Mouse (Mus musculus): ENCODE data around the gene Zc3hav1. TPM values are rescaled to one million over a fixed set of nuclear protein-coding genes. Genes with fewer than 3 reads are reported as not detected.
"Not testable (repeated sequence)": the region's sequence is repeated elsewhere in the genome, so short reads cannot be mapped to it uniquely, and the experiment has no call there.

Zc3hav1 gene
- polyA plus RNA-seq, 1 experiment from 2014 or later: 1.7 TPM

GRCm38 (mm10) chr6:38361937-38362336, 7.5 kb upstream of the Zc3hav1 start:
- Histone ChIP-seq H3K4me1 (replicated peaks; ENCODE audit: control insufficient read depth, insufficient read depth, low read length) (no peaks in the 10 kb centered on the region), H3K4me2 (replicated peaks; ENCODE audit: low read depth, low read length) (no peak overlapping the region), H3K27me3 (ENCODE audit: control insufficient read depth, insufficient read depth, low read length) (no peaks in the 10 kb centered on the region; the same call in 1 of the 2 replicates), H3K27ac (ENCODE audit: low read depth, low read length) (no peak overlapping the region), H3K9ac (ENCODE audit: low read depth, low read length) (no peak overlapping the region), H3K9me3 (ENCODE audit: control insufficient read depth, low read length) (no peaks in the 10 kb centered on the region), H3K4me3 (ENCODE audit: low read depth, low read length) (no peak overlapping the region), H3K36me3 (ENCODE audit: control insufficient read depth, insufficient read depth, low read length) (no peaks in the 10 kb centered on the region)
- ATAC-seq (ENCODE audit: low FRiP score): no peak
- WGBS: 77% methylated on average over 1 of the region's 1 CpGs
- DNase-seq (ENCODE audit: low spot score): no peak

DNA sequence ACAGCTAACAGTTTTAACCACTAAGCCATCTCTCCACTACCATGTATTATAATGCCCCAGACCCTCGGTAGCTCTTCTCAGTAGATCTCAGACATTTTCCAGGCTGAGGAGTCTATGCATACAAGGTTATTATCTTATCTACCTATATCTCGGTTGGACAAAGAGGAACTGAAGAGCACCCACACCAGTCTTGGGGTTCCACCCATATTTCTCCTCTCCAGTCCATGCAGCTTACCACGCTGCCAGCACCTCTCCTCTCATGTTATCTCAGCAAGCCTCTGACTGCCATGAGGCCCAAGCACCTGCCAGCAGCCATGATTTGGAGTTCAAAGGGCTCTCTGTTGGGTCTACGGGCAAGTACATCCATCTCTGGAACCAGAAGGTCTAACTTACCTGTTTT, 6.7 kb upstream of the Zc3hav1 start:
- DNase-seq (ENCODE audit: low spot score) (no peak), ATAC-seq (ENCODE audit: low FRiP score) (no peak)
- Histone ChIP-seq H3K9ac (ENCODE audit: low read depth, low read length) (no peak overlapping the region), H3K27me3 (ENCODE audit: control insufficient read depth, insufficient read depth, low read length) (peaks cover 5% of the 10 kb centered on the region), H3K4me2 (replicated peaks; ENCODE audit: low read depth, low read length) (no peak overlapping the region), H3K27ac (ENCODE audit: low read depth, low read length) (no peak overlapping the region), H3K4me3 (ENCODE audit: low read depth, low read length) (no peak overlapping the region), H3K4me1 (replicated peaks; ENCODE audit: control insufficient read depth, insufficient read depth, low read length) (no peaks in the 10 kb centered on the region), H3K36me3 (ENCODE audit: control insufficient read depth, insufficient read depth, low read length) (no peaks in the 10 kb centered on the region), H3K9me3 (ENCODE audit: control insufficient read depth, low read length) (no peaks in the 10 kb centered on the region)
- WGBS: 88% methylated on average over 4 of the region's 4 CpGs

GRCm38 (mm10) chr6:38359736-38360499, 5.5 kb upstream of the Zc3hav1 start:
- no peak overlapping the region for H3K27ac ChIP-seq (ENCODE audit: low read depth, low read length)
- H3K4me2 ChIP-seq (replicated peaks; ENCODE audit: low read depth, low read length): no peak overlapping the region
- H3K36me3 ChIP-seq (ENCODE audit: control insufficient read depth, insufficient read depth, low read length): no peaks in the 10 kb centered on the region
- ATAC-seq (ENCODE audit: low FRiP score): no peak
- 88% methylated on average over 12 of the region's 12 CpGs for WGBS
- H3K27me3 ChIP-seq (ENCODE audit: control insufficient read depth, insufficient read depth, low read length): peaks cover 17% of the 10 kb centered on the region
- no peak overlapping the region for H3K4me3 ChIP-seq (ENCODE audit: low read depth, low read length)
- no peak overlapping the region for H3K9ac ChIP-seq (ENCODE audit: low read depth, low read length)
- H3K9me3 ChIP-seq (ENCODE audit: control insufficient read depth, low read length): no peaks in the 10 kb centered on the region
- no peak for DNase-seq (ENCODE audit: low spot score)
- no peaks in the 10 kb centered on the region for H3K4me1 ChIP-seq (replicated peaks; ENCODE audit: control insufficient read depth, insufficient read depth, low read length)

GRCm38 (mm10) chr6:38359044-38359735, 4.8 kb upstream of the Zc3hav1 start:
- H3K9ac ChIP-seq (ENCODE audit: low read depth, low read length); H3K4me2 ChIP-seq (replicated peaks; ENCODE audit: low read depth, low read length); H3K4me3 ChIP-seq (ENCODE audit: low read depth, low read length); H3K4me1 ChIP-seq (replicated peaks; ENCODE audit: control insufficient read depth, insufficient read depth, low read length); DNase-seq (ENCODE audit: low spot score); ATAC-seq (ENCODE audit: low FRiP score); H3K9me3 ChIP-seq (ENCODE audit: control insufficient read depth, low read length); H3K36me3 ChIP-seq (ENCODE audit: control insufficient read depth, insufficient read depth, low read length); H3K27ac ChIP-seq (ENCODE audit: low read depth, low read length): not testable (repeated sequence)
- 93% methylated on average over 10 of the region's 11 CpGs for WGBS
- H3K27me3 ChIP-seq (ENCODE audit: control insufficient read depth, insufficient read depth, low read length): peaks cover 24% of the 10 kb centered on the region

- ATAC-seq (ENCODE audit: low FRiP score) (no peak), DNase-seq (ENCODE audit: low spot score) (no peak)
- Histone ChIP-seq H3K27ac (ENCODE audit: low read depth, low read length) (no peak overlapping the region), H3K4me2 (replicated peaks; ENCODE audit: low read depth, low read length) (no peak overlapping the region), H3K9me3 (ENCODE audit: control insufficient read depth, low read length) (no peaks in the 10 kb centered on the region), H3K27me3 (ENCODE audit: control insufficient read depth, insufficient read depth, low read length) (peaks cover 31% of the 10 kb centered on the region), H3K4me3 (ENCODE audit: low read depth, low read length) (no peak overlapping the region), H3K36me3 (ENCODE audit: control insufficient read depth, insufficient read depth, low read length) (no peaks in the 10 kb centered on the region), H3K9ac (ENCODE audit: low read depth, low read length) (no peak overlapping the region), H3K4me1 (replicated peaks; ENCODE audit: control insufficient read depth, insufficient read depth, low read length) (0 out of 2 replicates have a peak, but pooled peaks cover 4% of the 10 kb centered on the region)
- 81% methylated on average over 8 of the region's 8 CpGs for WGBS
Measured at GRCm38 (mm10) chr6:38358253-38359027, 4.0 kb upstream of the Zc3hav1 start.

- ATAC-seq (ENCODE audit: low FRiP score) (no peak), DNase-seq (ENCODE audit: low spot score) (no peak)
- Histone ChIP-seq H3K27ac (ENCODE audit: low read depth, low read length) (no peak overlapping the region), H3K4me3 (ENCODE audit: low read depth, low read length) (no peak overlapping the region), H3K9me3 (ENCODE audit: control insufficient read depth, low read length) (no peaks in the 10 kb centered on the region), H3K36me3 (ENCODE audit: control insufficient read depth, insufficient read depth, low read length) (no peaks in the 10 kb centered on the region), H3K27me3 (ENCODE audit: control insufficient read depth, insufficient read depth, low read length) (peaks cover 38% of the 10 kb centered on the region), H3K4me2 (replicated peaks; ENCODE audit: low read depth, low read length) (no peak overlapping the region), H3K9ac (ENCODE audit: low read depth, low read length) (no peak overlapping the region), H3K4me1 (replicated peaks; ENCODE audit: control insufficient read depth, insufficient read depth, low read length) (0 out of 2 replicates have a peak, but pooled peaks cover 5% of the 10 kb centered on the region)
- 58% methylated on average over 5 of the region's 5 CpGs for WGBS
Measured at GRCm38 (mm10) chr6:38357603-38358252, 3.3 kb upstream of the Zc3hav1 start.

DNA sequence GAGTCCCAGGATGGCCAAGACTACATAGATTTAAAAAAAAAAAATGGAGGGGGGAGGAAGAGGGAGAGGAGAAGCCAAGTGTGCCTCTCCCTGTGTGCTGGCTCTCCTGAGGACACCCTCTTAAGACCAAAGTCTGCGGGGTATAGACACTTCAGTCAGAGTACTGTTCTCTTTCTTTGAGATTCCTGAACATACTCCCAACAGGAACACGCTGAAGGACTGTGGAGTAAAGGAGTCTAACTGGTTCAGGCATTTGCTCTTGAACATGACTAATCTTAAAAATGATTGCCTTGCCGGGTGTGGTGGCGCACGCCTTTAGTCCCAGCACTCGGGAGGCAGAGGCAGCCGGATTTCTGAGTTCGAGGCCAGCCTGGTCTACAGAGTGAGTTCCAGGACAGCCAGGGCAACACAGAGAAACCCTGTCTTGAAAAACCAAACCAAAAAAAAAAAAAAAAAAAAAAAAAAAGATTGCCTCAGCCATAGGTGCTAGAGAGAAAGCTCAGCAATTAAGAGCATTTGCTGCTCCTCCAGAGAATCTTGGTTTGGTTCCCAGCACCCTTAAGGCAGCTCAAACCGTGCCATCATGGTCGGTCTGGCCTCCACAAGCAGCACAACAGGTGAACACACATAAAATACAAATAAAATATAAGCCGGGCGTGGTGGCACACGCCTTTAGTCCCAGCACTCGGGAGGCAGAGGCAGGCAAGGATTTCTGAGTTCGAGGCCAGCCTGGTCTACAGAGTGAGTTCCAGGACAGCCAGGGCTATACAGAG, 2.4 kb upstream of the Zc3hav1 start:
- WGBS: 86% methylated on average over 15 of the region's 15 CpGs
- not testable (repeated sequence) for H3K4me2 ChIP-seq (replicated peaks; ENCODE audit: low read depth, low read length); H3K9me3 ChIP-seq (ENCODE audit: control insufficient read depth, low read length); H3K4me1 ChIP-seq (replicated peaks; ENCODE audit: control insufficient read depth, insufficient read depth, low read length); H3K27ac ChIP-seq (ENCODE audit: low read depth, low read length); DNase-seq (ENCODE audit: low spot score); H3K36me3 ChIP-seq (ENCODE audit: control insufficient read depth, insufficient read depth, low read length); ATAC-seq (ENCODE audit: low FRiP score); H3K9ac ChIP-seq (ENCODE audit: low read depth, low read length); H3K4me3 ChIP-seq (ENCODE audit: low read depth, low read length)
- peaks cover 46% of the 10 kb centered on the region for H3K27me3 ChIP-seq (ENCODE audit: control insufficient read depth, insufficient read depth, low read length)

- H3K4me3 ChIP-seq (ENCODE audit: low read depth, low read length): no peak overlapping the region
- 5% methylated on average over 7 of the region's 7 CpGs for WGBS
- DNase-seq (ENCODE audit: low spot score): peak; percentile 14
- H3K4me1 ChIP-seq (replicated peaks; ENCODE audit: control insufficient read depth, insufficient read depth, low read length): 0 out of 2 replicates have a peak, but pooled peaks cover 5% of the 10 kb centered on the region
- no peak overlapping the region for H3K27ac ChIP-seq (ENCODE audit: low read depth, low read length)
- H3K9me3 ChIP-seq (ENCODE audit: control insufficient read depth, low read length): no peaks in the 10 kb centered on the region
- no peak for ATAC-seq (ENCODE audit: low FRiP score)
- H3K4me2 ChIP-seq (replicated peaks; ENCODE audit: low read depth, low read length): no peak overlapping the region
- no peaks in the 10 kb centered on the region for H3K36me3 ChIP-seq (ENCODE audit: control insufficient read depth, insufficient read depth, low read length)
- H3K27me3 ChIP-seq (ENCODE audit: control insufficient read depth, insufficient read depth, low read length): peaks cover 50% of the 10 kb centered on the region
- H3K9ac ChIP-seq (ENCODE audit: low read depth, low read length): no peak overlapping the region
Measured at GRCm38 (mm10) chr6:38355862-38356261, 1.5 kb upstream of the Zc3hav1 start.
